Mouse (Mus musculus) mouse trophoblast stem cell (cell line): Measurements from ENCODE around the gene Mark2.

Source experiments
- in situ Hi-C, 2 experiments: fragments of 300-500 bp; cut with MseI, MboI; formaldehyde crosslinking; loops; 2 replicates in 1 of 2; 3 replicates in 1 of 2; pipeline ENCODE4 v1.15.1; 2025

Mark2 gene

GRCm38 (mm10) chr19:7295071-7295658 lies 46.5 kb downstream of the Mark2 start:
- in situ Hi-C loops = no loop called here

- in situ Hi-C loops = no loop called here
These were observed 47.4 kb downstream of the Mark2 start for GRCm38 (mm10) chr19:7294098-7294876.

DNA sequence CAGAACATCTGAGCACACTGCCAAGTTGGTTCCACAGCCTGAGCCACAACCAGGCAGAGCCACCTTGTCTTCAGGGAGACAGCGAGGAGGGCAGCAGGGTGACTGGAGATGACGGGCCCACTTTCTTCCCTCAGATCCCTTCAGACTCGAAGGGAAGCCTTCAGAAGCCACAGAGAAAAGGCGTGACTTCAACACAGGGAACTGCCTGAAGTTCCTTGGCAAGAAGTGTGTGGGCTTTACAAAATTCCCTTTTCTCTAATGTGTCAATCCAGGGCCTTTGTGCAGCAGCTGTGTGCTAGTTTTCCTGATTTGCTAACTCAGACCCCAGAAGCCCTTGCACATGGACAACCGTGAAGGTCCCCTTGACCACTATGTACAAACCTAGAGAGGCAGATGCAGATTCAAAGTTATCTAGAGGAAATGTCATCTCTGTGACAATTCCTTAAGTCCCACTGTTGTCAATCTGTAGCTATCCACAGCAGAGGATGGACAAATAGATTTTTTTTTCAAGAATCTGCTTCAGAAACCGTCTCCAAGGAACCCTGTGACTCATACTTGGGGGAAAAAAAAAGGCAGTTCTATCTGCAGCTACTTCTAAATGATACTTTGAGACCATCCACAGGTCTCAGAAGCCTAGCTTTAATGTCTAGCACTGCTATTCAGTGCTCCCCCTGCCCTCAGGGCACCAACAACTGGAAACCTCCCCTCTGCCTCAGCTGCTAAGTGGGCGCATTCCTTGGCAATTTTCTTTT lies 49.5 kb downstream of the Mark2 start:
- in situ Hi-C loops = no loop called here

GRCm38 (mm10) chr19:7289767-7290166 lies 51.9 kb downstream of the Mark2 start:
- in situ Hi-C loops = no loop called here

GRCm38 (mm10) chr19:7288288-7288687 lies 53.4 kb downstream of the Mark2 start:
- in situ Hi-C loops = no loop called here

DNA sequence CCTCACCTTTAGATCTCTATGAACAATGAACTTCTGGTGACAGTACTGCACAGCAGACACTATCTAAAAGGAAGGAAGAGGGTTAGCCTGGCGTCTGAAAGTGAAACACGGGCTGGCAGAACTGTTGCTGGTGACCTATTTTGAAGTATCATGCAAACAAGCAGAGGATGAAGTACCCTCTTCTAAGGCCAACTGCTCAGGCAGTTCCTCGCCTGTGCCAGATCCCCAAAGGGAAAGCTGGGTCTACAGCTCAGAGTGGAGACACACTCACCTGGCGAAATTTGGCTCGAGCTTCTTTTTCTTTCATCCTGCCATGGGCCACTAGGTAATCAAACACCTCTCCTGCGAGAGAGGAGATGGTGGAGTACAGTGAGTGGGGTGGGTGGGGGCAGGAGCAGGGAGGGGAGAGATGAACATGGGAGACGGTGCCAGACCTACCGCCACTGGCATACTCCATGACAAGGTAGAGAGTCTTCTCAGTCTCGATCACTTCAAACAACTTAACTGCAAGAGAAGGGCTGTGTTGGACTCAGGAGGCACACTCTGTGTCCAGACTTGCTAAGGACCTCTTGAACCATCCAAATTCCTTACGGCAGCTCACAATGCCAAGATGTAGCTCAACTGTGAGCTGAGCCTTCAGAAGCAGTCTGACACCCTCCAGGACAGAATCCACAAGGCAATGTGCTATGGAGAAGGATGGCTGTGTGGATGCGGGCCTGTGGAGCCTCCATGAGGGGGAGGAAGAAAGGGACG lies 54.9 kb downstream of the Mark2 start:
- in situ Hi-C loops = no loop called here

DNA sequence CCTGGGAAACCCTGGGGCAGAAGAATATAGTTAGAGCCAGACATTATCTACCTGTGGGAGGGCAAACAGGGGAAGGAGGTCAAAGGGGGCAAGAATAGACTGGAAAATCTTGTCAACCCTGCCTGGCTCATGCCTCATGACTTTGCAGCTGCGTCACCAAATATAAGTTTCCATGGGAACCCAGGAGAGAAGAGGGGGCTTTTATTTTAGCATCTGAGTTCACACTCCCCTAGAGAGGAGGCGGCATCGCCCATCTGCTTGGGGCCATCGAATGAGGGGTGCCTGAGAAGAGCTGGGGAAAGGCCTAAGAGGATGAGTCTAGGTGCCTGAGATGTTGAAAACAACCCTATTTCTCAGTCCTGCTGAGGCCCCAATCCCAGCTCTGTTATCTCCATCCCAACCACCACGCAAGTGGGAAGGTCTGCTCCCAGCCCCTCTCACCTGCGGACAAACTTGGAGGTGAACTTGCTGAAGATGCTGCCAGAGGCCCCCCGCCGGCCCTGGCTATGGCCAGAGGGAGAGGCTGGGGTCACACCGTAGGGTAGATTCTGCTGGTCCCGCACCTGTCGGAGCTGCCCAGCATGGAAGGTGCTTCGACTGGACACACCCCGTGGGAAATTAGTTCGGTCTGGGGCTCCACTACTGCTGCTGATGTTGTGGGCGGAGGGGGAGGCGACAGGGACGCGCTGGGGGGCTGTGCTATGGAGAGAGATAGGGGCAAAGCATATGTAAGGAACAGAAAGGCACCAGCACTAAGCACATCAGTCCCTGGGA lies 60.9 kb downstream of the Mark2 start:
- in situ Hi-C loops = no loop called here

GRCm38 (mm10) chr19:7279114-7279513 lies 62.5 kb downstream of the Mark2 start:
- in situ Hi-C loops = loop anchor here in 1 of 2 experiments (10.0 kb wide), 1 partner anchor 136 kb away; the partner anchor contains the start of gene 2700081O15Rik

GRCm38 (mm10) chr19:7278200-7278906 lies 63.3 kb downstream of the Mark2 start:
- in situ Hi-C loops = loop anchor here in 1 of 2 experiments (10.0 kb wide), 1 partner anchor 136 kb away; the partner anchor contains the start of gene 2700081O15Rik

GRCm38 (mm10) chr19:7276796-7277195 lies 64.9 kb downstream of the Mark2 start:
- in situ Hi-C loops = loop anchor here in 1 of 2 experiments (10.0 kb wide), 1 partner anchor 138 kb away; the partner anchor contains the start of gene 2700081O15Rik

DNA sequence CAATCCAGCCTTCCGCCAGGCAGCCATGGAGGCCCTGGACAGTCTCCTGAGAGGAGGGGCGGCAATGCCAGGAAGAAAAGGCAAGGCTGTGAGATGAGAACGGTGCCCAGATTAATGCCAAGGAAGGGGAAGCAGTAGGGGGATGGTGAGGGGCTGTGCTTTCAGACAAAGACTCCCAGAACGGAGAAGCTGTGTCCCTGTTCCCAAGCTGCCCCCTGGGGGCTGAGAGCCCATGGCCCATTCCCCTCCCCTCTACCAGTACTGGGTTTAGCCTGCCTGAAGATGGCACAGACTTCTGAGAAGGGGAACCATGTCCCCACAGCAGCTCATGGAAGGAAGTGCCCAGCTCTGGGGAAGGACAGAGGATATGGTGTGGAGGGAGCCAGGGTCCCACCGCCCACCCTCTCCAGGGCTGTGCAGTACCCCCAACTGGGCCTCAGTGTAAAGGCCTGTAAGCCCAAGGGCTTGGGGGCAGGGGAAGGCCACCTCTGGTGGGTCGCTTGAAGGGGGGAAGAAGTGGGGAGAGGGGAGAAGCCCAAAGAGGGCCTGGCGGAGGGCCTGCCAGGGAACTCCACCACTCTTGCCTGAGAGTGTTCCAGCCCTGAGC lies 65.5 kb downstream of the Mark2 start:
- in situ Hi-C loops = loop anchor here in 1 of 2 experiments (10.0 kb wide), 1 partner anchor 139 kb away; the partner anchor contains the start of gene 2700081O15Rik

DNA sequence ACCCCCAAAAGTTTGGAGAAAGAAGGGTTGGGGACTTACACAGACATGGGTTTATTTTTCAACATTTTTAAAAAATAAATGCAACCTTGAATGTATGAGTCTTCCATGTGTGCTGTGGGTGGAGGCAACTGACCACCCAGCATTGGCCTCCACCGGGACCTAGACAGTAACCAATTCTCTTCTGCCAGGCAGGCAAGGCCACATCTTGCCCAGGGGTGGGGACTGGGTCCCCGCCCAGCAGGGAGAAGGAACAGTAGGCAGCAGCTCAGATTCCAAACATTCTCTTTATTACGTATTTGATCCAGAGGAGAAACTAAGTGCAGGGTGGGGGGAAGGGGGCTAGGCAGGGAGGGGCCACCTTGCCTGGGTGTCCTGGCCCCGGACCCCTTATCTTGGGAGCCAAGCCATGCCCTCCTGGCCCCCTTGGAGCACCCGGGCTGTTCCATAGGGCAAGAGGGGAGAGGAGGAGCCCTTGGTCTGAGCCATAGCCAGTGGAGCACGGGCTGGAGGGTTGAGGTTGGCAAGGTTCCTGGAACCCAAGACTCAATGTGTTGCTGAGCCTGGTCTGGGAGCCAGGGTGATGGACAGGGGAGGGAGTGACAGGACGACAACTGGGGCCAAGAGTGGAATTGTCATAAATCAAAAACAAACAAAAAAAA lies 66.4 kb downstream of the Mark2 start:
- in situ Hi-C loops = loop anchor here in 1 of 2 experiments (10.0 kb wide), 1 partner anchor 140 kb away; the partner anchor contains the start of gene 2700081O15Rik

DNA sequence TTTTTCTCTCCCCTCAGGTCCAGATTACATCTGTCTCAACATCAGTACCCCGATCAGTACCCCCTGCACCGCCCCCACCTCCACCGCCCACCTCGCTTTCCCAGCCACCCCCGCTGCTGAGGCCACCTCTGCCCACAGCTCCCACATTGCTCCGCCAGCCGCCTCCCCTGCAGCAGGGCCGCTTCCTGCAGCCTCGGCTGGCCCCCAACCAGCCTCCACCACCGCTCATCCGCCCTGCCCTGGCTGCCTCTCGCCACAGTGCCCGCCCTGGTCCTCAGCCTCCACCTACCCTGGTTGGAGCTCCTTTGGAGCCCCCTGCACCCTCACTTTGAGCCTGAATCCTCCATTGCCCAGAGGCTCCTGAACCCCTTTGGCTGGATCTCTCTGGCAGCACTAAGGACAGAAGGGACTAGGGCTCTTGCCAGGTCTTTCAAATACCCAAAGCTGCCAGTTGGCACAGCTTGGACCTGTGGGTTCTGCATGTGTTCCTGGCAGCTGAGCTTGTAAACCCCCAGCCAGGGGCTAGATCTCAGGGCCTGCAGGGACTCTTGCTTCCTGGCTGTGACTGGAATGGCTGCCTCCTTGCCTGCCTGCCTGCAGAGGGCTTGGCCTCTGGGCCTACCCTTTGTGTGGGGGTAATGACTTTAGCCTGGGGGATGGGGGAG lies 67.2 kb downstream of the Mark2 start:
- in situ Hi-C loops = loop anchor here in 1 of 2 experiments (10.0 kb wide), 1 partner anchor 140 kb away; the partner anchor contains the start of gene 2700081O15Rik

- in situ Hi-C loops = loop anchor here in 1 of 2 experiments (10.0 kb wide), 1 partner anchor 141 kb away; the partner anchor contains the start of gene 2700081O15Rik
These were observed 68.2 kb downstream of the Mark2 start for GRCm38 (mm10) chr19:7273486-7273885.

GRCm38 (mm10) chr19:7269290-7270044 lies 72.2 kb downstream of the Mark2 start:
- in situ Hi-C loops = loop anchor here (5.0 to 10.0 kb wide), 2 partner anchors 78 to 145 kb away; partner anchors contain the start of gene 2700081O15Rik (in 1 of the 2)

DNA sequence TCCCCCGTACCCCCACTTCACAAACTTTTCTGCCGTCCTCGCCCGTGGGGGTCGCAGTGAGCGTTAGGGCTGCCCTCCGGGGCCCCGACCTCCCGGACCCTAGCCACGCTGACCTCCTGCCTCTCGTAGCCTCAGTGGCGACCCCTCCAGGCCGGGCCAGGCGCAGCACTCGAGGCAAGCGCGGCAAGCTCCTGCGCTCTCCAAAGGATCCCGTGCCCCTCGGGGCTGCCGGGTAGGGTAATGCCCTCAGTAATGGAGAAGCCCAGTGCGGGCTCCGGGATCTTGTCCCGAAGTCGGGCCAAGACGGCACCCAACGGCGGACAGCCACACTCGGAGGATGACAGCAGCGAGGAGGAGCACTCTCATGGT lies 73.0 kb downstream of the Mark2 start:
- in situ Hi-C loops = loop anchor here in 1 of 2 experiments (5.0 kb wide), 1 partner anchor 79 kb away; no protein-coding TSS in a partner anchor
